Mouse (Mus musculus) midbrain, embryonic 15.5 days (tissue): ENCODE results near the gene Mrpl41. TPM values are rescaled to one million over a fixed set of nuclear protein-coding genes. Genes with fewer than 3 reads are reported as not detected.
A peak's percentile ranks its signal among the peaks of the same experiment; 100 is the strongest.
"Not testable (repeated sequence)": the region's sequence is repeated elsewhere in the genome, so short reads cannot be mapped to it uniquely, and the experiment has no call there.

Source experiments
- ATAC-seq: fragments of 200-750 bp; cut with Nextera tagmentation; replicated peaks from 2 replicates; pipeline ENCODE4 v1.8.0; 2017; ENCODE audit warnings: moderate TSS enrichment
- H3K27ac ChIP-seq: fragments of 300-500 bp; sonication (generic); 2 replicates; pipeline ENCODE4 v1.5.1; 2015; ENCODE audit warnings: mild to moderate bottlenecking, inconsistent platforms
- H3K27me3 ChIP-seq: fragments of 300-500 bp; sonication (generic); replicated peaks from 2 replicates; pipeline ENCODE4 v1.6.1; 2015; ENCODE audit warnings: inconsistent platforms
- H3K36me3 ChIP-seq: fragments of 300-500 bp; sonication (generic); replicated peaks from 2 replicates; pipeline ENCODE4 v1.6.1; 2015; ENCODE audit warnings: inconsistent platforms
- H3K4me1 ChIP-seq: fragments of 300-500 bp; sonication (generic); 2 replicates; pipeline ENCODE4 v1.6.1; 2015; ENCODE audit warnings: inconsistent platforms
- H3K4me2 ChIP-seq: fragments of 300-500 bp; sonication (generic); 2 replicates; pipeline ENCODE4 v1.6.1; 2015; ENCODE audit warnings: inconsistent platforms, mild to moderate bottlenecking, moderate library complexity
- H3K4me3 ChIP-seq: fragments of 300-500 bp; sonication (generic); 2 replicates; pipeline ENCODE4 v1.5.1; 2015; ENCODE audit warnings: mild to moderate bottlenecking, inconsistent platforms
- H3K9ac ChIP-seq: fragments of 300-500 bp; sonication (generic); 2 replicates; pipeline ENCODE4 v1.6.1; 2015; ENCODE audit warnings: mild to moderate bottlenecking, inconsistent platforms
- H3K9me3 ChIP-seq: fragments of 300-500 bp; sonication (generic); 2 replicates; pipeline ENCODE4 v1.6.1; 2016; ENCODE audit warnings: inconsistent platforms
- WGBS: fragments of 180-500 bp; shearing (Covaris S2); methylation state at CpG from one replicate; pipeline ENCODE4 v1.1.7; 2015; ENCODE audit warnings: mixed read lengths; 5-methylcytosine and 5-hydroxymethylcytosine counted together
- polyA plus RNA-seq: library from polyadenylated mRNA; unstranded; fragments of >200 nt; fragmentation: Nextera tagmentation; extraction: Ambion mirVana; gene quantifications from 2 replicates; pipeline ENCODE4 v1.2.1, GENCODE M21; 2015

Mrpl41 gene
- polyA plus RNA-seq, 1 experiment from 2014 or later, result 139 TPM

DNA sequence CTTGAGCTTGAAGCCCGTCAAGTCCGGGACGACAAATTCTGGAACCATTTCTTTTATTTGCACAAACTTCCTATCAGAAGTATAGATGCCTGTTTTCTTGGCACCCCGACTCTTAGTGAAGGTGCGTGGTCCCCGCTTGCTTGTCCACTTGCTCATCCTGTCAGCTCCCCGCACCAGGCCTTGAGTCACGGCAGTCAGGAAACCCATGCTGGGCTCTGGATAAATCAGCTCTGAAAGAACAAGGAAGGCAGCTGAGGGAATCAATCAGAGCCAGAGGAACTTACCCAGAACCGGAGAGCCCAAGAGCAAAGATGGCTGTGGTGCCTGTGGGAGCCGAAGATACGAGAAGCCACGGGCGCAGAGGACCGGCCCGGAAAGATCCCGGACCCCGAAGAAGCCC, 446 bp downstream of the Mrpl41 start:
- not testable (repeated sequence) for H3K9me3 ChIP-seq, H3K27me3 ChIP-seq, ATAC-seq
- peak overlapping the region; percentile 98 for H3K4me2 ChIP-seq
- peaks cover 24% of the 10 kb centered on the region for H3K36me3 ChIP-seq
- peak overlapping the region; percentile 72 for H3K4me3 ChIP-seq
- WGBS, result 0% methylated on average over 17 of the region's 17 CpGs
- peak overlapping the region; percentile 57 for H3K9ac ChIP-seq
- peaks cover 24% of the 10 kb centered on the region for H3K4me1 ChIP-seq
- H3K27ac ChIP-seq, result peak overlapping the region; percentile 84

DNA sequence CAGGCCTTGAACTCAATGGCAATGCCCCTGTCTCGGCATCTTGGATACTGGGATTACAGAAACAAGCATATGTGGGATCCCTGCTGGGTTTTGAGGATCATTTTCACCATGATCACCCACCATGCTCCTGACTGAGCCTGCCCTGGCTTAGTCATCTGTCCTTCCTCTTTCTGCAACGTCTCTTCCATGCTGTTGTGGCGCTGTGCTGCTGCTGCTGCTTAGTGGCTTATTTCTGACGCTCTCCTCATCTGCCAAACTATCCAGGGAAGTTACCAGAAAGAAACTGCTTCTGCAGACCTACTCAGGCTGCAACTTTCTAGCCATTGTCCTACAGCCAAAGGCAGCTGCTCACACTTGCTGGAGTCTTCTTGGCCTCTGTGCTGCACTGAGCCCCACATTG, 4.5 kb downstream of the Mrpl41 start:
- no peak overlapping the region for H3K9ac ChIP-seq
- no peak for ATAC-seq
- 79% methylated on average over 4 of the region's 4 CpGs for WGBS
- peaks cover 38% of the 10 kb centered on the region for H3K36me3 ChIP-seq
- H3K4me1 ChIP-seq, result peaks cover 15% of the 10 kb centered on the region
- H3K27ac ChIP-seq, result no peak overlapping the region
- H3K9me3 ChIP-seq, result no peaks in the 10 kb centered on the region
- no peaks in the 10 kb centered on the region for H3K27me3 ChIP-seq
- no peak overlapping the region for H3K4me3 ChIP-seq
- no peak overlapping the region for H3K4me2 ChIP-seq

DNA sequence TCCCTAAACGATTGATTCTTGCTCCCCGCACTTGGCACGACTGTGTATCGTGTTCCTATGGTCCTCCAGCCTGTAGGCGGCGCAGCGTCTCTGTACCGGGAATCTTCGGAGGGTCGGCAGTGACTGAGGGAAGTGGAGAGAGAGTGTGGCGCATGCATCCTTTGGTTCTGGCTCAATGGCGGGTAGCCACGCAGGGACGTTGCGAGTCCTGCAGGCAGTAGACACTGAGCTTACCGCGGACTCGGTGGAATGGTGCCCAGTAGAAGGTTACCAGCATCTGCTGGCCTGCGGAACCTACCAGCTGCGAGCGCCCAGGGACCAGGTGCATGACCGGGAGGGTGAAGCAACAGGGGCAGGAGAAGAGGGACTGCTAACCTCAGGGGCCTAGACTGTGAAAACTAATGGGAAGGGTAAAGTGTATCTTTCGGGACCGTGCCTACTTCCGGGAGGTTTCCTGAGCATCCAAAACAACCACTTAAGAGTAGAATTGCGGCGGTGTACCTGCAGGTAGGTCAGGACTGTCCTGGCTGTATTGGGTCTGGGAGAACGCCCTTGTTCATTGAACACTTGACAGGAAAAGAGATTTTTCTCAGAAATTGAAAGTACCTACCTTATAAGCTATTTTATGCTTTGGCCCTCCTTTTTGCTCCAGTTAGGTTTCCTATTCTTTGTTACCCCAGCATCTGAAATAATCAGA, 12.4 kb downstream of the Mrpl41 start, which contains the start of gene Dph7:
Gene Dph7, plus strand, starts transcription at position 97 of the 697 bp plus-strand sequence.
- Histone ChIP-seq H3K9ac (peak within 1 kb of the TSS; percentile 97), H3K4me1 (peaks cover 18% of the 10 kb centered on the region), H3K36me3 (peaks cover 27% of the 10 kb centered on the region), H3K27ac (peak within 1 kb of the TSS; percentile 76), H3K9me3 (no peaks in the 10 kb centered on the region), H3K4me2 (peak within 1 kb of the TSS; percentile 80), H3K27me3 (no peaks in the 10 kb centered on the region), H3K4me3 (peak within 1 kb of the TSS; percentile 96)
- WGBS, result under 1% methylated on average over 28 of the region's 28 CpGs
- peak; percentile 93 for ATAC-seq

DNA sequence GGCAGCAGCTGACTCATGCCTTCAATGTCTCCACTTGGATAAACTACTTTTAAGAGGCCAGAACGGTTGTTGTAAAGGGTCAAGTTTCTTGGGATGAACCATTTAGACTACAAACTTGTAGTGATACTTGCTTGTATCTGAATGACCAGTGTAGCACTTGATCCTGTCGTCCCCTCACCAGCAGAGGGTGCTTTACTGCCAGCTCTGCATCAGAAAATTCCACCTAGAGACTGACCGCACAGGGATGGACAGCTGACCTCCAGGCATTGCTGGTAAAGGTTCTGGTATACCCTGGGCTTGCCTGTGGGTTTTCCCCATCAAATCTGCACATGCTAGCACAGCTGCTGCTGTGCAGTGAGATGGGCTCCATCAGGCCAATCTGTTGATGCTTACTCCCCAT, 14.0 kb downstream of the Mrpl41 start:
- no peak overlapping the region for H3K4me2 ChIP-seq
- H3K27me3 ChIP-seq, result no peaks in the 10 kb centered on the region
- no peak overlapping the region for H3K9ac ChIP-seq
- WGBS, result 31% methylated on average over 3 of the region's 3 CpGs
- no peak for ATAC-seq
- H3K4me1 ChIP-seq, result peaks cover 18% of the 10 kb centered on the region
- H3K27ac ChIP-seq, result no peak overlapping the region
- H3K36me3 ChIP-seq, result peaks cover 31% of the 10 kb centered on the region
- H3K9me3 ChIP-seq, result no peaks in the 10 kb centered on the region
- no peak overlapping the region for H3K4me3 ChIP-seq

DNA sequence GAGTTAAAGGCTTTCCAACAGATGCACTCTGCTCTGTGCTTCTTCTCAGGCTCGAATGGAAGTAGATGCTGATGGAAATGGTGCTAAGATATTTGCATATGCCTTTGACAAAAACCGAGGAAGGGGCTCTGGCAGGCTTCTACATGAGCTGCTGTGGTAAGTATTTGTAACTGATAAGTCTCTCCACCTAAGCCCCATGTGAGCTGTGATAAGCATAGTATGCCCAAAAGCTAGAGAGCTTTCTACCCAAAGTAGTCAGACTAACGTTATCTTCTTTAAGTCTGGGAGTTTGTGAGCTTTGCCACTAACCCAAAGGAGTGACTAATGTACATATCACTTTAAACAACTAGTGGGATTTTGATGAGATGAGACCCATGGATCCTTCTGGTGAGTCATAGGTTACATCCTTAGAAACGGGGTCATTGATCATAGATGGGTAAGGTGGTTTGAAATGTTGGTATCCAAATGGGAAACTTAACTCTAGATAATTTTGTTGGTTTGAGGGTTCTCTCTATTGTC, 22.3 kb downstream of the Mrpl41 start:
- WGBS, result 84% methylated on average over 4 of the region's 4 CpGs

DNA sequence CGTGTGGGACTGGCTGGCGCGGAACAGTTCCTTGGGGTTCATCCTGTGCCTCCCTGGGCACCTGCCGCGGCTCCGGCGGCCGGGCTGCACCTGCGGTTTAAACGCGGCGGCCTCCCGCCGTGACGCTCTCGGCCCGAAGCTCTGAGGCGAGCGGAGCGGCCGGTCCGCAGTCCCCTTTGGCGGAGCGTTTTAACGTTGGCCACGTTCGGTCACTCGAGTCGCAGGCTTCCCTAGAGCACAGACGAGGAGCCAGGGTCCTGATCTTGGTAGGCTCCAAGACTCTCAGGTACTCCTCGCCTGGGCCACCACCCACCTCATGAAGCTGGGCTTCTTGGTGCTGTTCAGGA, 24.7 kb downstream of the Mrpl41 start:
- ATAC-seq, result peak; percentile 31
- peak overlapping the region; percentile 72 for H3K27ac ChIP-seq
- no peaks in the 10 kb centered on the region for H3K9me3 ChIP-seq
- WGBS, result under 1% methylated on average over 31 of the region's 31 CpGs
- H3K4me3 ChIP-seq, result peak overlapping the region; percentile 71
- no peaks in the 10 kb centered on the region for H3K27me3 ChIP-seq
- peaks cover 19% of the 10 kb centered on the region for H3K4me1 ChIP-seq
- H3K9ac ChIP-seq, result peak overlapping the region; percentile 82
- H3K36me3 ChIP-seq, result peaks cover 27% of the 10 kb centered on the region
- H3K4me2 ChIP-seq, result peak overlapping the region; percentile 87

More for the DNA sequence above, 22.3 kb downstream of the Mrpl41 start:
- Histone ChIP-seq H3K9me3 (no peaks in the 10 kb centered on the region), H3K4me3 (no peak overlapping the region), H3K27me3 (no peaks in the 10 kb centered on the region), H3K9ac (no peak overlapping the region), H3K4me1 (peaks cover 19% of the 10 kb centered on the region), H3K36me3 (peaks cover 42% of the 10 kb centered on the region), H3K4me2 (no peak overlapping the region), H3K27ac (no peak overlapping the region)
- ATAC-seq, result no peak

DNA sequence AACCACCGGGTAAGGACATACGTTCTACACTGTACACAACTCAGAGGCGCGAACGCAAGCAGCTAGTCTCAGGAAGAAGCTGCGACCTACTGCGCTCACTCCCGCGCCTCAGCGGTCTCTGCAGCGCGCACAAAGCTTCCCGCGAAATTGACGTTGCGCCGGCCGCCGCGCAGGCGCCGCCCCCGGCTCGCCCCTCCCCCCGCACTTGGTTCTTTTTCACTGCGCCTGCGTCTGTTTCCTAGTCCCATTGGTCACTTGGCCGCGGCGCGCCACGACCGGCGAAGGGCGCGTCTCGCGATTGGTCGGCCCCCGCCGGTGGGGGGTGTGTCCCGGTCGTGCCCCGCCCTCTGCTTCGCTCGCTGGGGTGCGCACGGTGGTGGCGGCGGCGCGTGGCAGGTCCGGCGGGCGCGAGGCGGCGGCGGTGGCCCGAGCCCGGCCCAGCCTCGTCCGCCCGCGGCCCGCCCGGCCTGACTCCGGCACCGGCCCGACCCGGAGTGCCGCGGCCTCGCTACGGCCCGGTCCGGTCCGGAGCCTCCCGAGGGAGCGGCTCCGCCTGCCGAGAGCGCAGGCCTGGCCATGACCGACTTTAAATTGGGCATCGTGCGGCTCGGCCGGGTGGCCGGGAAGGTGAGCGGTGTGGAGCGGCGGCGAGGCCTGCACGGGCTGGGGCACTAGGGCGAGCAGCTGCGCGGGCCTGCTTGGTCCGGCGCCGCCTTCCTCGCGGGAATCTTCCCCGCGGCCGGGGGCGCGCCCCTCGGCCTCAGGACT, 25.3 kb downstream of the Mrpl41 start, which contains the start of gene Zmynd19:
Gene Zmynd19, plus strand, starts transcription at position 372 of the 768 bp plus-strand sequence.
- peak within 1 kb of the TSS; percentile 71 for H3K4me3 ChIP-seq
- no peaks in the 10 kb centered on the region for H3K27me3 ChIP-seq
- H3K4me2 ChIP-seq, result peak within 1 kb of the TSS; percentile 87
- peak within 1 kb of the TSS; percentile 82 for H3K9ac ChIP-seq
- peaks cover 19% of the 10 kb centered on the region for H3K4me1 ChIP-seq
- H3K27ac ChIP-seq, result peak within 1 kb of the TSS; percentile 77
- H3K9me3 ChIP-seq, result no peaks in the 10 kb centered on the region
- ATAC-seq, result peak; percentile 98
- H3K36me3 ChIP-seq, result peaks cover 22% of the 10 kb centered on the region
- under 1% methylated on average over 101 of the region's 108 CpGs for WGBS

DNA sequence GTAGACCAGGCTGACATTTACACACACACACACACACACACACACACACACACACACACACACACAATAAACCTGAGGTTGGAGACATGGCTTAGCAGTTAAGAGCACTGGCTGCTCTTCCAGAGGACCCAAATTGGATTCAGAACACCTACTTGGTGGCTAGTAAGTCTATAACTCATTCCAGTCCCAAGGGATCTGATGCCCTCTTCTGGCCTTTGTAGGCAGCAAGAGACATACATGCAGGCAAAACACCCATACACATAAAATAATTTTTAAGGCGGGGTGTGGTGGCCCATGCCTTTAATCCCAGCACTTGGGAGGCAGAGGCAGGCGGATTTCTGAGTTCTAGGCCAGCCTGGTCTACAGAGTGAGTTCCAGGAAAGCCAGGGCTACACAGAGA, 30.6 kb downstream of the Mrpl41 start:
- not testable (repeated sequence) for H3K4me3 ChIP-seq, H3K27ac ChIP-seq, H3K36me3 ChIP-seq, H3K4me1 ChIP-seq, H3K4me2 ChIP-seq, H3K9me3 ChIP-seq, H3K27me3 ChIP-seq, ATAC-seq, H3K9ac ChIP-seq
- 47% methylated on average over 2 of the region's 2 CpGs for WGBS

DNA sequence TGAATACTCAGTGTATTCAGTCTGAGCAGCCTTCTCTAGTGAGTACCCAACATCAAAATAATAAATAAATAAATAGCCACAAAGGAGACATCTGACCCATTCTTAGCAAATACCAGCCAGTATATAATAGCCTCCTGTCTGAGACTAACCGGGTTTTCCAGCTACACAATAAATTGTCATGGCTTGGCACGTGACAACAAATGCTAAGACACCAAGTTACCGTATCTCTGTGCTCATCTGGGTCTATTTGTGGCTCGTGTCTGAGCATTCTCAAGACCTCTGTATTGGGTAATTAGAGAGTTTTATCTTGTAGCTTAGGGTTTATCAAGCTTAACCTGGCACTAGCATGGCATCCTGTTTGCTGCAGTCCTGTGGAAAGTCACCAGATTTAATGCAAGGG, 32.8 kb downstream of the Mrpl41 start:
- 75% methylated on average over 4 of the region's 4 CpGs for WGBS
- Histone ChIP-seq H3K4me2 (no peak overlapping the region), H3K27ac (no peak overlapping the region), H3K9me3 (no peaks in the 10 kb centered on the region), H3K9ac (no peak overlapping the region), H3K4me3 (no peak overlapping the region), H3K27me3 (no peaks in the 10 kb centered on the region), H3K4me1 (no peaks in the 10 kb centered on the region), H3K36me3 (no peaks in the 10 kb centered on the region)
- ATAC-seq, result no peak

DNA sequence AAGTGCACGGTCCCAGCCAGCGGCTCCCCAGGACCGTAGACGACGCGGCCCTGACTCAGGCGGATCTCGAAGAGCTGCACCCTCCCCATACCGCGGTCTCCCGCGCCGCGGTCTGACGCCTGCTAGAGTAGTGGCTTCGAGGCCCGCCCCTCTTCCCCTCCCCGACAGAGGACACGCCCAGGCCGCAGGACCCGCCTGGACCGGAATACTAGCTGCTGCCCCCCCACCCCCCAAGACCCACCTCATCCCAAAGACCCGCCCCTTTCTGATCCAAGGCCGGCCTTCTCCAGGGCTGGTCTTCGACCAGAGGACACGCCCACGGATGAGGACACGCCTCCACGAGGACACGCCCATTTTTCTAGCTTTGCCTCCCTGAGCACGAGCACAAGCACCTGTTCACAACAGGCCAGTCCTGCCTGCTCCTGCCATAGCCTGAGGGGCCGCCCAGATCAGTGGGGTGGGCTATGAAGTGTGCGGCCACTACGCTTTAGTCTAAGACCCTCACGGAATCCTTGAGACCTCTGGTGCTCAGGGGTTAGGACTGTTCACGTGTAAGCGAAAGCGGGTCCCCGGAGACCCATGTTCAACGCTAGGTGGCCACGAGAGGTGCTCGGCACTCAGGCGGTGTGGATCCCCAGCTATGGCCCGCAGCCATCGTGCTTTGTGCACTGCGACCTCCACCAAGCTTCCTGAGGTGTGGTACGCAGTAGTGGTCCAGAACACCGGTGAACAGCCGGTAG, 39.7 kb downstream of the Mrpl41 start, which contains the start of gene Arrdc1:
Gene Arrdc1, minus strand, starts transcription at position 196 of the 740 bp plus-strand sequence.
- Histone ChIP-seq H3K36me3 (no peaks in the 10 kb centered on the region), H3K4me2 (peak within 1 kb of the TSS; percentile 89), H3K4me1 (peaks cover 21% of the 10 kb centered on the region), H3K9me3 (no peaks in the 10 kb centered on the region), H3K9ac (peak within 1 kb of the TSS; percentile 59), H3K4me3 (peak within 1 kb of the TSS; percentile 55), H3K27me3 (no peaks in the 10 kb centered on the region), H3K27ac (peak within 1 kb of the TSS; percentile 56)
- WGBS, result 1% methylated on average over 49 of the region's 49 CpGs
- ATAC-seq, result peak; percentile 93

DNA sequence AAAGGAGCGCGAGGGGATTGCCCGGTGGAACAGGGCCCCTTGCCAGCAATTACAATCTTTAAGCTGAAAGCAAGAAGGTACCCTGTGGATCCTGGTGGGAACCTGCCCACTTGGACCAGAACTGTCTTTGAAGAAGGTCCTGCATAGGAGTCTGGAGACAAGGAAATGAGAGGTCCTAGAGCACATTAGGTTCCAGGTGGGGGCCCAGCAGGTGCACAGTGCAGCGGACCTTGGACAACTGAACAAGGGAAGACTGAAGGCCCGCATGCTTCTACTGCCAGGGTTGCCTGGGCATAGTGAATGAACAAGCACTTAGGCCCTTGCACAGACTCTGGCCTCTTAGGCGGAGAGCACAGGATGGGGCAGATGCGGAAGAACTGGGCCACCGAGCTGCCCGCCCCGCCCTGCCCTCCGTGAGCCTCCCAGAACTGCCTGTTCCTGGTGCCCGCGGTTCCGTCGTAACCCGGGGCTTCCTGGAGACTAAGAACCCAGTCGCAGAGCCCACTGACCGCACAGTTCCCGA, 40.4 kb downstream of the Mrpl41 start:
- ATAC-seq, result peak; percentile 63
- 5% methylated on average over 19 of the region's 19 CpGs for WGBS
- Histone ChIP-seq H3K27me3 (no peaks in the 10 kb centered on the region), H3K27ac (peak overlapping the region; percentile 53), H3K9me3 (no peaks in the 10 kb centered on the region), H3K4me1 (peaks cover 21% of the 10 kb centered on the region), H3K9ac (peak overlapping the region; percentile 59), H3K36me3 (no peaks in the 10 kb centered on the region), H3K4me2 (peak overlapping the region; percentile 89), H3K4me3 (peak overlapping the region; percentile 55)

DNA sequence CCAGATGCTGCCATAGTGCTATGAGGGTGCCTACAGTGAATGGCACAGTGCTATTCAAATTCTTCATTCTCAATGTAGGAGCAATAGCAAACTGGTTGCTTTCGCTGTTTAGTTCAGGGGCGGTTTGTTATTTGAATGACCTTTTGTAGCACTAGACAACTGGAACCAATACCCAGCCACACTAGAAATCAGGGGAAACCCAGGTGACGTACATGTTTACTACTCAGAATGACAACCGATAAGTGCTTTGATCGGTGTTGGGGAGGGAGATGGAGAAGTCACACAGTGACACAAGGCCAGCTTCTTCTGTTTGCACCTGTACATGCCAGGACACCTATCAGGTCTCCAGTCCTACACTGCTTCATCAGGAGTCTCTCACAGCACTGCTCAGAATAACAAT, 45.3 kb downstream of the Mrpl41 start:
- Histone ChIP-seq H3K4me3 (no peak overlapping the region), H3K4me2 (no peak overlapping the region), H3K27ac (no peak overlapping the region), H3K9me3 (no peaks in the 10 kb centered on the region), H3K36me3 (no peaks in the 10 kb centered on the region), H3K4me1 (peaks cover 15% of the 10 kb centered on the region), H3K27me3 (no peaks in the 10 kb centered on the region), H3K9ac (no peak overlapping the region)
- 89% methylated on average over 5 of the region's 5 CpGs for WGBS
- ATAC-seq, result no peak
